Mouse (Mus musculus) mouse embryonic stem cell (cell line): ENCODE measurements around the gene Mettl23.

Source experiments
- in situ Hi-C, 2 experiments: fragments of 300-500 bp; cut with MboI; formaldehyde crosslinking; loops; 1 replicate in 1 of 2; 3 replicates in 1 of 2; pipeline ENCODE4 v1.14.3; 2019 to 2020; ENCODE audit warnings: low sequenced_read_pairs in 2 of 2, low pct_unique_long_range_greater_than_20kb in 1 of 2, mixed read lengths in 1 of 2; ENCODE audit not compliant: unreplicated experiment in 1 of 2

Gene Mettl23

GRCm38 (mm10) chr11:116843261-116844233, at the start of gene Mettl23, which contains the start of gene Jmjd6:
Gene Mettl23, plus strand, starts transcription at chr11:116843278.
Gene Jmjd6, minus strand, starts transcription at chr11:116843449.
- in situ Hi-C loops: no loop called here

GRCm38 (mm10) chr11:116799364-116799763, 43.7 kb upstream of the Mettl23 start:
- in situ Hi-C loops: no loop called here

- in situ Hi-C loops: loop anchor here (5.0 to 10.0 kb wide), 2 partner anchors 156 to 159 kb away; no protein-coding TSS in a partner anchor
Observed at GRCm38 (mm10) chr11:116801106-116801505, 42.0 kb upstream of the Mettl23 start.

- in situ Hi-C loops: loop anchor here (5.0 to 10.0 kb wide), 2 partner anchors 158 to 160 kb away; no protein-coding TSS in a partner anchor
Observed at GRCm38 (mm10) chr11:116802709-116803108, 40.4 kb upstream of the Mettl23 start.

GRCm38 (mm10) chr11:116806136-116807071, 36.7 kb upstream of the Mettl23 start:
- in situ Hi-C loops: loop anchor here in 1 of 2 experiments (10.0 kb wide), 1 partner anchor 162 kb away; no protein-coding TSS in a partner anchor

- in situ Hi-C loops: loop anchor here in 1 of 2 experiments (10.0 kb wide), 1 partner anchor 162 kb away; no protein-coding TSS in a partner anchor
Observed at GRCm38 (mm10) chr11:116807116-116807515, 36.0 kb upstream of the Mettl23 start.

GRCm38 (mm10) chr11:116807526-116807925, 35.6 kb upstream of the Mettl23 start:
- in situ Hi-C loops: loop anchor here in 1 of 2 experiments (10.0 kb wide), 1 partner anchor 163 kb away; no protein-coding TSS in a partner anchor

GRCm38 (mm10) chr11:116807938-116808606, 35.0 kb upstream of the Mettl23 start:
- in situ Hi-C loops: loop anchor here in 1 of 2 experiments (10.0 kb wide), 1 partner anchor 163 kb away; no protein-coding TSS in a partner anchor

- in situ Hi-C loops: loop anchor here in 1 of 2 experiments (10.0 kb wide), 1 partner anchor 164 kb away; no protein-coding TSS in a partner anchor
Observed at GRCm38 (mm10) chr11:116808811-116809395, 34.2 kb upstream of the Mettl23 start.

GRCm38 (mm10) chr11:116809520-116809919, 33.6 kb upstream of the Mettl23 start:
- in situ Hi-C loops: loop anchor here in 1 of 2 experiments (10.0 kb wide), 1 partner anchor 165 kb away; no protein-coding TSS in a partner anchor

GRCm38 (mm10) chr11:116810528-116810927, 32.5 kb upstream of the Mettl23 start:
- in situ Hi-C loops: no loop called here

GRCm38 (mm10) chr11:116810983-116811901, 31.8 kb upstream of the Mettl23 start:
- in situ Hi-C loops: no loop called here

- in situ Hi-C loops: no loop called here
Observed at GRCm38 (mm10) chr11:116812793-116813529, 30.1 kb upstream of the Mettl23 start.

GRCm38 (mm10) chr11:116813610-116814009, 29.5 kb upstream of the Mettl23 start:
- in situ Hi-C loops: no loop called here

- in situ Hi-C loops: no loop called here
Observed at GRCm38 (mm10) chr11:116814076-116814883, 28.8 kb upstream of the Mettl23 start.
